Mouse (Mus musculus) testis, adult 2 months (tissue): ENCODE data around the gene Cfap299. TPM values are rescaled to one million over a fixed set of nuclear protein-coding genes. Genes with fewer than 3 reads are reported as not detected.
"Not testable (repeated sequence)": the region's sequence is repeated elsewhere in the genome, so short reads cannot be mapped to it uniquely, and the experiment has no call there.

ENCODE experiments used
- H3K27ac ChIP-seq: fragments of 200-500 bp; 2 replicates; pipeline ENCODE4 v1.5.1; 2012; ENCODE audit warnings: low read depth, low read length; ENCODE audit not compliant: control insufficient read depth, insufficient read depth
- H3K27me3 ChIP-seq: fragments of 200-500 bp; 2 replicates; pipeline ENCODE4 v1.6.1; 2012; ENCODE audit warnings: mild to moderate bottlenecking, low read length, moderate library complexity; ENCODE audit not compliant: control insufficient read depth, insufficient read depth
- H3K36me3 ChIP-seq: fragments of 200-500 bp; 2 replicates; pipeline ENCODE4 v1.6.1; 2012; ENCODE audit warnings: mild to moderate bottlenecking, low read length; ENCODE audit not compliant: control insufficient read depth, insufficient read depth
- H3K4me1 ChIP-seq: fragments of 200-500 bp; 2 replicates; pipeline ENCODE4 v1.6.1; 2012; ENCODE audit warnings: low read length; ENCODE audit not compliant: control insufficient read depth, insufficient read depth
- H3K4me3 ChIP-seq: fragments of 200-500 bp; 2 replicates; pipeline ENCODE4 v1.5.1; 2012; ENCODE audit warnings: low read depth, mild to moderate bottlenecking, low read length, moderate library complexity, mixed read lengths; ENCODE audit not compliant: control insufficient read depth
- CTCF ChIP-seq: fragments of 200-500 bp; IDR thresholded peaks from 2 replicates; pipeline ENCODE4 v1.5.1; 2012; ENCODE audit warnings: low read depth, mild to moderate bottlenecking, inconsistent platforms, low read length, moderate library complexity; ENCODE audit not compliant: control insufficient read depth, insufficient read depth, insufficient replicate concordance
- POLR2A ChIP-seq: fragments of 200-500 bp; IDR thresholded peaks from 2 replicates; pipeline ENCODE4 v1.6.1; 2012; ENCODE audit warnings: low read depth, mild to moderate bottlenecking, inconsistent platforms, low read length, moderate library complexity; ENCODE audit not compliant: control insufficient read depth
- polyA plus RNA-seq: library from polyadenylated mRNA; depleted of rRNA; stranded (reverse); fragments of >200 nt; gene quantifications from 2 replicates; pipeline ENCODE4 v1.2.3, GENCODE M21; 2012

Gene Cfap299
- polyA plus RNA-seq, 1 experiment, result 62.1 TPM

DNA sequence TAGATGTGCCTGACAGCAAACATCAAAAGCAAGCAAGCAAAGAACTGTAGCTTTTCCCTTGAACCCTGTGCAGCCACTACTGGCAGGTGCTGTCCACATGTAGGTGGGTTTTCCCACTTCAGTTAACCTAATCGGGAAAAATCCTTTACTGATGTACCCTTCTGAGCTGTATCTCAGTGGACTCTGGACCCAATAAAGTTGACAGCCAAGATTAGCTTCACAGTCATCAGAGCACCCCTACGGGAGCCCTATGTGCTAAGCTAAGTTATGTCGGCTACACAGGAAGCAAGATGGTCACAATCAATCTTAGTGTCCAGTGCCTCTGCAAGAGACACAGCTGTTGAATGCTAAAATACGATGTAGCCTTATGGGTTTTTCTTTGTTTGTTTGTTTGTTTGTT, 29.0 kb upstream of the Cfap299 start:
- Histone ChIP-seq H3K27me3 (no peaks in the 10 kb centered on the region), H3K4me3 (no peak overlapping the region), H3K4me1 (no peaks in the 10 kb centered on the region; the same call in 1 of the 2 replicates), H3K36me3 (no peaks in the 10 kb centered on the region), H3K27ac (no peak overlapping the region)
- TF ChIP-seq CTCF, result no peak
- TF ChIP-seq POLR2A, result no peak

DNA sequence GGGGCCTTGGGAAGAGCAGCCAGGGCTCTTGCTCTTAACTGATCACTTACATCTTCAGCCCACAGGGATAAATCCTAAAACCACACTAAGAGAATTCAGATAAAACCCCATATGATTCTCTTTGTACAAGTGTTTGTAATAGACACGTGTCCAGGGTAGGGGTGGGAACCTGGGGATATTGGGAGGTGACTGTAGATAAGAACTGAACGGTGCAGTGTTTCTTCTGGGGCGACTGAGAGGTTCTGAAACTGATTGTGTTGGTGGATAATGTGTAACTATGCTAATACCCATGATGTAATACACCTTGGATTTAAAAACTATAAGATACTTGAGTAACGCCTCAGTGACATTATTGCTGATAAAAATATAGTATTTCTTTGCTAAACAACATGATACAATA, 23.4 kb upstream of the Cfap299 start:
- Histone ChIP-seq H3K4me3 (no peak overlapping the region), H3K27ac (no peak overlapping the region), H3K27me3 (no peaks in the 10 kb centered on the region), H3K4me1 (no peaks in the 10 kb centered on the region; the same call in 1 of the 2 replicates), H3K36me3 (no peaks in the 10 kb centered on the region)
- TF ChIP-seq CTCF (no peak), POLR2A (no peak)

- H3K27ac ChIP-seq, result no peak overlapping the region
- TF ChIP-seq CTCF (no peak), POLR2A (no peak)
- H3K4me3 ChIP-seq, result no peak overlapping the region
- no peaks in the 10 kb centered on the region; the same call in 1 of the 2 replicates for H3K4me1 ChIP-seq
- H3K36me3 ChIP-seq, result no peaks in the 10 kb centered on the region
- H3K27me3 ChIP-seq, result no peaks in the 10 kb centered on the region
Observed at GRCm38 (mm10) chr5:98306528-98306927, 22.6 kb upstream of the Cfap299 start.

DNA sequence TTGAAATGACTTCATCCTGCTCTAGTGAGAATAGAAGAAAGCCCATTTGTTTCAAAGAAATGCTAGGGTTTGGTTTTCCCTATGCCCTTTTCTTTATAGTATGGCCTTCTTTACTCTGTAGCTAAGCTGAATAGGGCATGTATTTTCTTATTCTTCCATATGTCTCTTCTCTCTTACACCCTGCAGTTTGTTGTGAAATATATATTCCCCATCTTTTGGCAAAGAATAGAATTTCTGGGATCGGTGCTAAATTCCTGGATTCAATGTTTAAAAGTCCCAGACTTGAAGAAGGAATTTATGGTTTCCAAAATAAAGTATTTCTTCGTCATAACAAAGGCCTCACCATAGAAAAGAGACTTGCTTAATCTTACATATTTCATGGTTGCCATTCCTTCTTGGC, 2.5 kb upstream of the Cfap299 start:
- H3K27ac ChIP-seq, result no peak overlapping the region

GRCm38 (mm10) chr5:98343751-98344150, 14.6 kb downstream of the Cfap299 start:
- not testable (repeated sequence) for H3K4me1 ChIP-seq, H3K27me3 ChIP-seq, H3K27ac ChIP-seq, H3K36me3 ChIP-seq, H3K4me3 ChIP-seq

More for the DNA sequence above, 2.5 kb upstream of the Cfap299 start:
- Histone ChIP-seq H3K4me3 (no peak overlapping the region), H3K4me1 (peaks cover 4% of the 10 kb centered on the region; the same call in 1 of the 2 replicates), H3K36me3 (no peaks in the 10 kb centered on the region), H3K27me3 (no peaks in the 10 kb centered on the region)
- no peak for TF ChIP-seq POLR2A
- TF ChIP-seq CTCF, result no peak

GRCm38 (mm10) chr5:98344581-98344980, 15.5 kb downstream of the Cfap299 start:
- H3K4me3 ChIP-seq, result no peak overlapping the region
- H3K27me3 ChIP-seq, result no peaks in the 10 kb centered on the region
- H3K27ac ChIP-seq, result no peak overlapping the region
- no peaks in the 10 kb centered on the region for H3K4me1 ChIP-seq
- no peak for TF ChIP-seq POLR2A
- TF ChIP-seq CTCF, result no peak
- no peaks in the 10 kb centered on the region for H3K36me3 ChIP-seq

DNA sequence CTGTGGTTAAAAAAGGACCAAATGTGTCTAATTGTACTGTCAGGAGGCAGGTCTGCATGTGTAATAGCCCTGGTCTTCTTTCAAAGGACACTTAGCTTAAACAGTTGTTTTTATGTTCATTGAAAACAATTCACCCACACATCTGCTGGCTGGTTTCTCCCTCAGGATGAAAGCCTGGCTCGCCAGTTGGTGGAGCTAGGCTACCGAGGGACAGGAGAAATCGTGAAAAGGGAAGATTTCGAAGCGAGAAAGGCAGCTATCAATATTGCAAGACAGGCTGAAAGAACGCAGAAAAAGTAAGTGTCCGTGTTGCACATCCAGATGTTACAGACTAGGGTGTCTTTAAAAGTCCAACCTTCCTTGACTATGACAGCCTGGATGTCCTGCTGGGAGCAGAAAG, 17.0 kb downstream of the Cfap299 start:
- H3K36me3 ChIP-seq, result no peaks in the 10 kb centered on the region
- TF ChIP-seq POLR2A (no peak), CTCF (no peak)
- H3K4me3 ChIP-seq, result no peak overlapping the region
- H3K4me1 ChIP-seq, result no peaks in the 10 kb centered on the region
- no peaks in the 10 kb centered on the region for H3K27me3 ChIP-seq
- no peak overlapping the region for H3K27ac ChIP-seq

- TF ChIP-seq POLR2A, result no peak
- peak; percentile 74; the same call in 1 of the 2 replicates for TF ChIP-seq CTCF
- Histone ChIP-seq H3K4me1 (no peaks in the 10 kb centered on the region), H3K27me3 (no peaks in the 10 kb centered on the region), H3K36me3 (no peaks in the 10 kb centered on the region), H3K4me3 (no peak overlapping the region), H3K27ac (no peak overlapping the region)
Observed at GRCm38 (mm10) chr5:98348605-98349004, 19.5 kb downstream of the Cfap299 start.
